Mouse (Mus musculus) CD4-positive helper T cell, adult 2 months (primary cell): Measurements from ENCODE around the gene Unc13b.

Experiments used
- DNase-seq: peaks from one replicate; pipeline ENCODE4 v3.0.0-alpha.2; 2012; ENCODE audit warnings: low read depth, missing footprints, low spot score

The Unc13b gene

GRCm38 (mm10) chr4:43037860-43038566 is 20.7 kb upstream of the Unc13b start:
- no peak for DNase-seq

- DNase-seq, result no peak
These were observed 19.9 kb upstream of the Unc13b start for GRCm38 (mm10) chr4:43038567-43039495.

- no peak for DNase-seq
These were observed 19.1 kb upstream of the Unc13b start for GRCm38 (mm10) chr4:43039609-43040008.

GRCm38 (mm10) chr4:43040114-43040572 is 18.6 kb upstream of the Unc13b start:
- peak; percentile 95 for DNase-seq

- no peak for DNase-seq
These were observed 17.7 kb upstream of the Unc13b start for GRCm38 (mm10) chr4:43040881-43041547.

- DNase-seq, result peak; percentile 86
These were observed 15.0 kb upstream of the Unc13b start for GRCm38 (mm10) chr4:43043644-43044357.

GRCm38 (mm10) chr4:43044673-43045072 is 14.1 kb upstream of the Unc13b start:
- peak; percentile 43 for DNase-seq

GRCm38 (mm10) chr4:43045285-43045658 is 13.5 kb upstream of the Unc13b start:
- DNase-seq, result no peak

- peak; percentile 89 for DNase-seq
These were observed 13.0 kb upstream of the Unc13b start, which contains the start of gene Fam214b for GRCm38 (mm10) chr4:43045659-43046302. Gene Fam214b, minus strand, starts transcription at chr4:43046220.

GRCm38 (mm10) chr4:43046607-43047006 is 12.1 kb upstream of the Unc13b start:
- no peak for DNase-seq

GRCm38 (mm10) chr4:43047231-43047630 is 11.5 kb upstream of the Unc13b start:
- peak; percentile 86 for DNase-seq

- peak; percentile 67 for DNase-seq
These were observed 6.1 kb upstream of the Unc13b start for GRCm38 (mm10) chr4:43052627-43053026.

- no peak for DNase-seq
These were observed 1.1 kb upstream of the Unc13b start for GRCm38 (mm10) chr4:43057654-43058053.

GRCm38 (mm10) chr4:43058392-43058752 is 381 bp upstream of the Unc13b start:
- DNase-seq, result no peak

GRCm38 (mm10) chr4:43059697-43060096 is 944 bp downstream of the Unc13b start:
- no peak for DNase-seq

GRCm38 (mm10) chr4:43060286-43060685 is 1.5 kb downstream of the Unc13b start:
- no peak for DNase-seq

- DNase-seq, result no peak
These were observed 6.7 kb downstream of the Unc13b start for GRCm38 (mm10) chr4:43065471-43065870.

GRCm38 (mm10) chr4:43074923-43075322 is 16.2 kb downstream of the Unc13b start:
- DNase-seq, result no peak

- DNase-seq, result no peak
These were observed 19.4 kb downstream of the Unc13b start for GRCm38 (mm10) chr4:43078071-43078718.

- DNase-seq, result no peak
These were observed 23.7 kb downstream of the Unc13b start for GRCm38 (mm10) chr4:43082458-43082857.
